Mouse (Mus musculus) testis, adult 2 months (tissue): ENCODE data around the gene Ghr. TPM values are rescaled to one million over a fixed set of nuclear protein-coding genes. Genes with fewer than 3 reads are reported as not detected.

Experiments
- H3K27ac ChIP-seq: fragments of 200-500 bp; 2 replicates; pipeline ENCODE4 v1.5.1; 2012; ENCODE audit warnings: low read depth, low read length; ENCODE audit not compliant: control insufficient read depth, insufficient read depth
- H3K27me3 ChIP-seq: fragments of 200-500 bp; 2 replicates; pipeline ENCODE4 v1.6.1; 2012; ENCODE audit warnings: mild to moderate bottlenecking, low read length, moderate library complexity; ENCODE audit not compliant: control insufficient read depth, insufficient read depth
- H3K36me3 ChIP-seq: fragments of 200-500 bp; 2 replicates; pipeline ENCODE4 v1.6.1; 2012; ENCODE audit warnings: mild to moderate bottlenecking, low read length; ENCODE audit not compliant: control insufficient read depth, insufficient read depth
- H3K4me1 ChIP-seq: fragments of 200-500 bp; 2 replicates; pipeline ENCODE4 v1.6.1; 2012; ENCODE audit warnings: low read length; ENCODE audit not compliant: control insufficient read depth, insufficient read depth
- H3K4me3 ChIP-seq: fragments of 200-500 bp; 2 replicates; pipeline ENCODE4 v1.5.1; 2012; ENCODE audit warnings: low read depth, mild to moderate bottlenecking, low read length, moderate library complexity, mixed read lengths; ENCODE audit not compliant: control insufficient read depth
- CTCF ChIP-seq: fragments of 200-500 bp; IDR thresholded peaks from 2 replicates; pipeline ENCODE4 v1.5.1; 2012; ENCODE audit warnings: low read depth, mild to moderate bottlenecking, inconsistent platforms, low read length, moderate library complexity; ENCODE audit not compliant: control insufficient read depth, insufficient read depth, insufficient replicate concordance
- POLR2A ChIP-seq: fragments of 200-500 bp; IDR thresholded peaks from 2 replicates; pipeline ENCODE4 v1.6.1; 2012; ENCODE audit warnings: low read depth, mild to moderate bottlenecking, inconsistent platforms, low read length, moderate library complexity; ENCODE audit not compliant: control insufficient read depth
- polyA plus RNA-seq: library from polyadenylated mRNA; depleted of rRNA; stranded (reverse); fragments of >200 nt; gene quantifications from 2 replicates; pipeline ENCODE4 v1.2.3, GENCODE M21; 2012

The Ghr gene
- polyA plus RNA-seq, 1 experiment, result 1.2 TPM

GRCm38 (mm10) chr15:3564570-3564969, 18.7 kb downstream of the Ghr start:
- H3K36me3 ChIP-seq, result no peaks in the 10 kb centered on the region
- no peak overlapping the region for H3K27ac ChIP-seq
- TF ChIP-seq POLR2A (no peak), CTCF (no peak)
- H3K4me1 ChIP-seq, result no peaks in the 10 kb centered on the region
- H3K4me3 ChIP-seq, result no peak overlapping the region
- H3K27me3 ChIP-seq, result no peaks in the 10 kb centered on the region

- no peak overlapping the region for H3K4me3 ChIP-seq
- no peaks in the 10 kb centered on the region for H3K4me1 ChIP-seq
- H3K27me3 ChIP-seq, result no peaks in the 10 kb centered on the region
- no peak overlapping the region for H3K27ac ChIP-seq
- no peak for TF ChIP-seq POLR2A
- no peak for TF ChIP-seq CTCF
- H3K36me3 ChIP-seq, result no peaks in the 10 kb centered on the region
Observed at GRCm38 (mm10) chr15:3563929-3564516, 19.3 kb downstream of the Ghr start.

GRCm38 (mm10) chr15:3563473-3563872, 19.8 kb downstream of the Ghr start:
- TF ChIP-seq CTCF, result no peak
- no peak for TF ChIP-seq POLR2A
- Histone ChIP-seq H3K4me3 (no peak overlapping the region), H3K36me3 (no peaks in the 10 kb centered on the region), H3K27ac (no peak overlapping the region), H3K27me3 (no peaks in the 10 kb centered on the region), H3K4me1 (no peaks in the 10 kb centered on the region)

DNA sequence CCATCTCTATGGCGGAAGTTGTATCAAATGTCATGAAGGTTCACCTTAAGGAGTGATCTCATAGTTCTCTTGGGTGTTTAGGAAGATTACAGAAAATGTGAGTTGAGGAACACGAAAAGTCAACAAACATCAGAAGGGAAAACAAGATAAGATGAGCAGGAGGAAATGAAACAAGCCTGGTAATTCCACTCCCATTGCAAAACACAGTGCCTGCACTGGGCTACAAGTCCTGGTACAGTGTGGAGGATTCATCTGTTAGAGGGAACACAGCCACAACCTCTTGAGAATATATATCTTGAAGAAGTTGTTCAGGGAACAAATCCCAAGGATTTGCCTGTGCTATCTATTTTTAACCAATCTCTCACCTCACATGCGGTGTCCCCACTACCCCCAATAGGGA, 24.8 kb downstream of the Ghr start:
- TF ChIP-seq POLR2A (no peak), CTCF (no peak)
- Histone ChIP-seq H3K27me3 (no peaks in the 10 kb centered on the region), H3K27ac (no peak overlapping the region), H3K36me3 (no peaks in the 10 kb centered on the region), H3K4me3 (no peak overlapping the region), H3K4me1 (no peaks in the 10 kb centered on the region)

- Histone ChIP-seq H3K27ac (no peak overlapping the region), H3K36me3 (no peaks in the 10 kb centered on the region), H3K4me3 (no peak overlapping the region), H3K27me3 (no peaks in the 10 kb centered on the region), H3K4me1 (no peaks in the 10 kb centered on the region)
- TF ChIP-seq POLR2A, result no peak
- TF ChIP-seq CTCF, result no peak
Observed at GRCm38 (mm10) chr15:3544289-3544688, 39.0 kb downstream of the Ghr start.

DNA sequence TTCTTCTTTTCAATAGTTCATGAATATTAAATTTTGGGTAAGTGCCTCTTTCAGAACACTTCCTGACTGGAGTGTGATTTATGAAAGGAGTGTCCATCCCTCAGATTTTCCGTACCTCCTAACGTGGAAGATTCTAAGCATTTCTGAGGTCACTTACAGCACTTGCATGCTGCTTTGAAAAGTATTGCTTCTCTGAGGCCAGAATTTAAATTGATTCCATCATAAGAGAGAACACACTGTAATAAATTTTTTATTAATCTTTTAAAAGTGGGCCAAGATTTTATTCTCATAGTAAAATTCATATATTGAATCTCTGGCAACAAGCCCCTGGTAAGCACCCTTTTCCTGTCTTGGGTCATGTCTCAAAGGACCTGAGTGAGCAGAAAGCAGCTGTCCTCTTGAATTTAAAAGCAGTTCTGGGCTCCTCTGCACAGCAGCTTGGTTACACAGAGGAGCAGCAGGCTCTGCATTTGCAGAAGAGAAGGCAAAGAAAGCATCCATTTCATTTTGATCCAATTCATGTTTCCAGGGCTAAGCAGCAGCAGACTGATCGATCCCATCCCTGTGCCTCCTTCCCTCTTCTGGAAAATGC, 46.9 kb downstream of the Ghr start:
- Histone ChIP-seq H3K27me3 (no peaks in the 10 kb centered on the region), H3K27ac (no peak overlapping the region)
- TF ChIP-seq POLR2A (no peak), CTCF (no peak)

GRCm38 (mm10) chr15:3514027-3514426, 69.3 kb downstream of the Ghr start:
- H3K36me3 ChIP-seq, result no peaks in the 10 kb centered on the region
- no peaks in the 10 kb centered on the region for H3K4me1 ChIP-seq
- no peak overlapping the region for H3K4me3 ChIP-seq
- TF ChIP-seq POLR2A, result no peak
- no peak for TF ChIP-seq CTCF
- no peak overlapping the region for H3K27ac ChIP-seq
- no peaks in the 10 kb centered on the region for H3K27me3 ChIP-seq

More for the DNA sequence above, 46.9 kb downstream of the Ghr start:
- Histone ChIP-seq H3K4me1 (no peaks in the 10 kb centered on the region), H3K4me3 (no peak overlapping the region), H3K36me3 (no peaks in the 10 kb centered on the region)
